In the genomic region with DNA sequence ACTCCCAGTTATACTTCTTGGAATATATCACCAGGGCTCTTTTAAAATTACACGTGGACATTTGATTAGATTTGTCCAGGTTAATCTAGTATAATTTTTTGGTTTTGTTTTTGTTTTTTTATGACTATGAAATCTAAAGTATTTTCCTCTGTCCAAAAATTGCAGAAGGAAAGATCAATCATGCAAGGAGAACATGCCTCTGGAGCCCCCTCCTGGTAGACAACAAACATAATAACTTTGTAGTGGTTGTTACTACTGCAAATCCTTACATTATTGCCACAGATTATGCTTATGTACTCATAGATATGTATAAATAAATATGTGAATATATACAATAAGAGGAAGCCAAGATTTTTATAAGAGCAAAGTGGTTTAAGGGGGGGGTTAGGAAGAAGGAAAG, we compare ENCODE assay signal across 12 mouse cellular contexts.
A peak's percentile ranks its signal among the peaks of the same experiment; 100 is the strongest.
DNase-seq lines count a peak whose midpoint lies in the region; ATAC-seq and TF ChIP-seq lines count a peak whose summit lies in the region.
"Had no signal": no experiment of that assay in that cellular context is flagged by ENCODE, and none has a peak within 500 bp of the region (broad histone marks: within the 10 kb centered on the region; RNA-seq: fewer than 3 reads in every experiment).

No protein-coding gene starts in this region.

- no peak overlapping the region for H3K4me2 ChIP-seq in embryonic facial prominence, embryonic 11.5 days (ENCODE audit: low read depth, low read length)
- H3K4me2 ChIP-seq in kidney, postnatal 0 days (ENCODE audit: low read length): no peak overlapping the region
- H3K4me2 ChIP-seq in midbrain, postnatal 0 days (ENCODE audit: low read depth, low read length, poor library complexity, severe bottlenecking): no peak overlapping the region
- no peak overlapping the region for H3K4me2 ChIP-seq in midbrain, embryonic 13.5 days (replicated peaks)
- no peak overlapping the region for H3K4me2 ChIP-seq in stomach, postnatal 0 days (replicated peaks; ENCODE audit: low read depth)
- H3K4me2 ChIP-seq: heart, embryonic 12.5 days had no signal

- H3K4me1 ChIP-seq in embryonic facial prominence, embryonic 11.5 days (ENCODE audit: control insufficient read depth, insufficient read depth, low read length): no peaks in the 10 kb centered on the region
- H3K4me1 ChIP-seq in embryonic facial prominence, embryonic 10.5 days: no peaks in the 10 kb centered on the region
- H3K4me1 ChIP-seq in kidney, postnatal 0 days (replicated peaks; ENCODE audit: insufficient read depth, low read length): no peaks in the 10 kb centered on the region
- no peaks in the 10 kb centered on the region for H3K4me1 ChIP-seq in midbrain, postnatal 0 days (ENCODE audit: insufficient read depth, low read length)
- no peaks in the 10 kb centered on the region for H3K4me1 ChIP-seq in midbrain, embryonic 13.5 days (replicated peaks)
- no peaks in the 10 kb centered on the region for H3K4me1 ChIP-seq in stomach, postnatal 0 days (replicated peaks; ENCODE audit: control insufficient read depth, insufficient read depth)
- H3K4me1 ChIP-seq: heart, embryonic 12.5 days had no signal

- H3K9ac ChIP-seq in embryonic facial prominence, embryonic 11.5 days (replicated peaks; ENCODE audit: low read length): no peak overlapping the region
- H3K9ac ChIP-seq in kidney, postnatal 0 days (ENCODE audit: low read depth, low read length): no peak overlapping the region
- H3K9ac ChIP-seq in midbrain, postnatal 0 days (replicated peaks; ENCODE audit: low read length, poor library complexity, severe bottlenecking): no peak overlapping the region
- H3K9ac ChIP-seq in midbrain, embryonic 13.5 days (replicated peaks): no peak overlapping the region
- no peak overlapping the region for H3K9ac ChIP-seq in stomach, postnatal 0 days (ENCODE audit: low read length)
- H3K9ac ChIP-seq: heart, embryonic 12.5 days had no signal

- DNase-seq in embryonic facial prominence, embryonic 11.5 days (ENCODE audit: low spot score): peak; percentile 25
- DNase-seq in embryonic facial prominence, embryonic 10.5 days (ENCODE audit: low spot score): no peak
- no peak for DNase-seq in kidney, postnatal 0 days (ENCODE audit: low spot score)
- no peak for DNase-seq in kidney, adult 11 months
- no peak for DNase-seq in midbrain, postnatal 0 days (ENCODE audit: low spot score)
- DNase-seq in stomach, postnatal 0 days (ENCODE audit: low spot score): no peak
- no peak for DNase-seq in adipocyte (ENCODE audit: low spot score)
- DNase-seq: cerebellum, postnatal 36 days; liver; lung, postnatal 36 days had no signal

- H3K27me3 ChIP-seq in embryonic facial prominence, embryonic 11.5 days (ENCODE audit: control insufficient read depth, insufficient read depth, low read length): no peaks in the 10 kb centered on the region
- no peaks in the 10 kb centered on the region for H3K27me3 ChIP-seq in embryonic facial prominence, embryonic 10.5 days (replicated peaks; ENCODE audit: low read depth, poor library complexity, severe bottlenecking)
- H3K27me3 ChIP-seq in kidney, postnatal 0 days (ENCODE audit: insufficient read depth, low read length): no peaks in the 10 kb centered on the region
- H3K27me3 ChIP-seq in midbrain, postnatal 0 days (ENCODE audit: insufficient read depth, low read length): no peaks in the 10 kb centered on the region
- no peaks in the 10 kb centered on the region for H3K27me3 ChIP-seq in midbrain, embryonic 13.5 days
- no peaks in the 10 kb centered on the region for H3K27me3 ChIP-seq in stomach, postnatal 0 days (ENCODE audit: control insufficient read depth, insufficient read depth, low read length)
- H3K27me3 ChIP-seq: heart, embryonic 12.5 days had no signal

- WGBS in embryonic facial prominence, embryonic 11.5 days: 44% methylated on average over 1 of the region's 1 CpGs
- 41% methylated on average over 1 of the region's 1 CpGs for whole genome bisulfite sequencing in embryonic facial prominence, embryonic 10.5 days
- WGBS in kidney, postnatal 0 days: 47% methylated on average over 1 of the region's 1 CpGs
- WGBS in midbrain, postnatal 0 days: 43% methylated on average over 1 of the region's 1 CpGs
- 51% methylated on average over 1 of the region's 1 CpGs for WGBS in midbrain, embryonic 13.5 days
- 42% methylated on average over 1 of the region's 1 CpGs for WGBS in stomach, postnatal 0 days

- no peaks in the 10 kb centered on the region for H3K9me3 ChIP-seq in embryonic facial prominence, embryonic 11.5 days (replicated peaks; ENCODE audit: control insufficient read depth, low read length)
- no peaks in the 10 kb centered on the region for H3K9me3 ChIP-seq in embryonic facial prominence, embryonic 10.5 days
- no peaks in the 10 kb centered on the region for H3K9me3 ChIP-seq in kidney, postnatal 0 days (replicated peaks; ENCODE audit: low read length)
- no peaks in the 10 kb centered on the region for H3K9me3 ChIP-seq in midbrain, postnatal 0 days (ENCODE audit: low read length)
- H3K9me3 ChIP-seq in midbrain, embryonic 13.5 days: no peaks in the 10 kb centered on the region
- no peaks in the 10 kb centered on the region for H3K9me3 ChIP-seq in stomach, postnatal 0 days (ENCODE audit: control insufficient read depth, low read length)
- H3K9me3 ChIP-seq: heart, embryonic 12.5 days had no signal

- no peak overlapping the region for H3K27ac ChIP-seq in embryonic facial prominence, embryonic 11.5 days (replicated peaks; ENCODE audit: low read depth, low read length)
- no peak overlapping the region for H3K27ac ChIP-seq in embryonic facial prominence, embryonic 10.5 days (replicated peaks)
- H3K27ac ChIP-seq in kidney, postnatal 0 days: no peak overlapping the region
- no peak overlapping the region for H3K27ac ChIP-seq in midbrain, postnatal 0 days (ENCODE audit: low read depth, low read length)
- H3K27ac ChIP-seq in midbrain, embryonic 13.5 days: no peak overlapping the region
- no peak overlapping the region for H3K27ac ChIP-seq in stomach, postnatal 0 days (replicated peaks)

- no peak for TF ChIP-seq EP300 in stomach, postnatal 0 days (optimal IDR thresholded peaks at IDR 0.05)

- no peak overlapping the region for H3K4me3 ChIP-seq in embryonic facial prominence, embryonic 11.5 days (ENCODE audit: low read depth, low read length)
- no peak overlapping the region for H3K4me3 ChIP-seq in embryonic facial prominence, embryonic 10.5 days
- H3K4me3 ChIP-seq in kidney, postnatal 0 days (replicated peaks; ENCODE audit: low read depth, low read length): no peak overlapping the region
- no peak overlapping the region for H3K4me3 ChIP-seq in midbrain, postnatal 0 days (ENCODE audit: low read depth, low read length)
- no peak overlapping the region for H3K4me3 ChIP-seq in midbrain, embryonic 13.5 days (replicated peaks)
- H3K4me3 ChIP-seq in stomach, postnatal 0 days (ENCODE audit: low read depth, low read length): no peak overlapping the region
- H3K4me3 ChIP-seq: heart, embryonic 12.5 days had no signal

- TF ChIP-seq CTCF in kidney, postnatal 0 days (IDR thresholded peaks at IDR 0.05; ENCODE audit: low read depth): peak; percentile 65
- TF ChIP-seq CTCF in midbrain, postnatal 0 days (IDR thresholded peaks at IDR 0.05): peak; percentile 63
- peak; percentile 59 for TF ChIP-seq CTCF in stomach, postnatal 0 days (IDR thresholded peaks at IDR 0.05; ENCODE audit: low read depth)

- ATAC-seq in embryonic facial prominence, embryonic 11.5 days (replicated peaks; ENCODE audit: insufficient number of reproducible peaks, low FRiP score, low TSS enrichment, low read depth): no peak
- no peak for ATAC-seq in kidney, postnatal 0 days (replicated peaks; ENCODE audit: low FRiP score, low read depth)
- ATAC-seq in midbrain, postnatal 0 days (ENCODE audit: low FRiP score): no peak
- ATAC-seq in midbrain, embryonic 13.5 days: no peak
- ATAC-seq in stomach, postnatal 0 days (ENCODE audit: low FRiP score, low TSS enrichment): no peak

- no peaks in the 10 kb centered on the region for H3K36me3 ChIP-seq in embryonic facial prominence, embryonic 11.5 days (replicated peaks; ENCODE audit: control insufficient read depth, insufficient read depth, low read depth, low read length)
- no peaks in the 10 kb centered on the region for H3K36me3 ChIP-seq in embryonic facial prominence, embryonic 10.5 days (replicated peaks)
- H3K36me3 ChIP-seq in kidney, postnatal 0 days (ENCODE audit: insufficient read depth, low read length): no peaks in the 10 kb centered on the region
- no peaks in the 10 kb centered on the region for H3K36me3 ChIP-seq in midbrain, postnatal 0 days (ENCODE audit: insufficient read depth, low read length)
- H3K36me3 ChIP-seq in midbrain, embryonic 13.5 days: no peaks in the 10 kb centered on the region
- H3K36me3 ChIP-seq in stomach, postnatal 0 days (ENCODE audit: control insufficient read depth, insufficient read depth, low read length): no peaks in the 10 kb centered on the region
- H3K36me3 ChIP-seq: heart, embryonic 12.5 days had no signal
